Mouse (Mus musculus) frontal cortex, postnatal 25 days (tissue): ENCODE results near the gene Psmb1.
"Not testable (repeated sequence)": the region's sequence is repeated elsewhere in the genome, so short reads cannot be mapped to it uniquely, and the experiment has no call there.

Source experiments
- DNase-seq, 2 experiments: peaks; one replicate each; pipeline ENCODE4 v3.0.0; 2022; ENCODE audit warnings: low spot score in 2 of 2

Psmb1 gene

DNA sequence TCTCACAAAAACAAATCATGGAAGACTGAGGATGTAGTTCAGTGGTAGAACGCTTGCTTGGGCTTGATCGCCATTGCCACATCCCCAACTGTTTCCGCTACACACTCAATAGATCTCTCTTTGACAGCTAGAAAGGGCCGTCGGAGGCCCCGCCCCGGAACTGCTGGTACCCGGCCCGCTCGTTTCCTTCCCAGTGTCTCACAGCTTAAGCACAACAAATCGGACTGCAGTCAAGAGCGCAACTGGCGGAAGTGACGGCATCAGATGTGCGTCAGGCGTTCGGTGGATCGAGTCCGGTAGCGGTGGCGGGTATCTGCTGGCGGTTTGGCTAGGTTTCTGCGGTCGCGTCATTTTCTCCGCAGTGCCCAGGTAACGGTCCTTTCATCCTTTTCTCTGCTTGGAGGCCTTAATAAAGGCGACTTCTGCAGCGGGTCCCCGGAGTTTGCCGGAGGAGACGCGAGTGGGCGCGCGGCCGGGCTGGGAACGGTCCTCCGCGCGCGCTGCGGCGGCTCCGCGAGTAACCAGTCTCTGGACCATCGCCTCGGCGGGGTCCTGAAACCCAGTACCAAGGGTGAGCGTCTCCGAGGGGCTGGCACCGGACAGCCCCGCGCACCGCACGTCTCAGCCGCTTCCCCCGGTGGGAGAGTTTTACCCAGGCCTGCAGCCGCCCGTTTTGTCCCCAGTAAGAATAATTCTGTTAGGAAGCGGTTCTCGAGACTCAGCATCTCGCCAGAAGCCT lies at the start of gene Psmb1, which contains the start of gene Tbp:
Gene Psmb1, minus strand, starts transcription at position 96 of the 739 bp plus-strand sequence.
Gene Tbp, plus strand, starts transcription at position 233 of the 739 bp plus-strand sequence.
- DNase-seq, result peak; percentile 98

DNA sequence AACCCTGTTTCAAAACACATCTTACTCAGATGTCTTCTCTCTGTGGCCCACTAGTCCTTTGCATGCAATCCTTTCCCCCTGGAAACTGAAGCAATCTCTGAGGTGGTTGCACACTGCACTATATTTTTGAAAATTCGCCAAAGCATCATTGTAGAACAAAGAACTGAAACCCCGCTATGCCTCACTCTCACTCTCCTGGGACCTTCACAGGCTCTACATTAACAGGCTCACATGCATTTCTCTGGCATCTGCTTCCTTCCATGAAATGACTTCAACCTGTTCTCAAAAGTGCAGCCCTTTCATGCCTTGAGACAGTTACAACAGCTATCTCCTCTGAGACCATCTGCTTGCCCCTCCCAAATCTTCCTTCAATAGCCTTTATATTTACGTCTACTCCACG lies 46.9 kb upstream of the Psmb1 start:
- DNase-seq, result no peak

DNA sequence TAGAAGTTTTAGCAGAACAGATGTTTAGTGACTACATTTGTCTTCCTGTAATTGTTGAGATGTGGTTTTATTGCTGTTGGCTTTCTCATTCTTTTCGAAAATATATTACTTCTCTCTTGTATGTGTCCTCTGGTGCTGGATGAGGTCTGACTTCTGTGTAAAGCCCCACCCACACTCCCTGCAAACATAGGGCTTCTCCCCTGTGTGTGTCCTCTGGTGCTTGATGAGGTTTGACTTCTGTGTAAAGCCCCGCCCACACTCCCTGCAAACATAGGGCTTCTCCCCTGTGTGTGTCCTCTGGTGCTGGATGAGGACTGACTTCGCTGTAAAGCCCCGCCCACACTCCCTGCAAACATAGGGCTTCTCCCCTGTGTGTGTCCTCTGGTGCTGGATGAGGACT lies 44.3 kb upstream of the Psmb1 start:
- DNase-seq, result not testable (repeated sequence)

GRCm38 (mm10) chr17:15540309-15540708 lies 40.8 kb upstream of the Psmb1 start:
- DNase-seq, result no peak

DNA sequence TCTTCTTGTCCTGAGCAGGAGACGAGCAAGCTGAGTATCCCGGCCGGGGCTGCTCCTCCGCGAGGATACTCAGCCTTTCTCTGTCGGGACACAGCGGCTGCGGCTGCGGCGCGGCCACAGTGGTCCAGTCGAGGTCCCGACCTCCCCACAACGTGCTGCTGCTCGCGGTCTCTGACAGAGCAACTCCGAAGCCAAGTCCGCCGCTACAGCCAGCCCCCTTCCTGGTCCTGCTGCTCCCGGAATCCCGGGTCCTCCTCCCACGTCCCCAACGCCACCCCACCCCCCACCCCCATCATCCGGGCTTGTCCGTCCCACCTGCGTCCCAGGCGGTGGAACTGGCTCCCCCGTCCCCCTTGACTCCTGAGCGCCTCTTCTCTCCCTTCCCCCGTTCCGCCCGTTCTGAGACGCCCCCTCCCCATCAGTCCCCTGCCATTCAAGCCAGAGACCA lies 36.9 kb upstream of the Psmb1 start:
- no peak for DNase-seq

DNA sequence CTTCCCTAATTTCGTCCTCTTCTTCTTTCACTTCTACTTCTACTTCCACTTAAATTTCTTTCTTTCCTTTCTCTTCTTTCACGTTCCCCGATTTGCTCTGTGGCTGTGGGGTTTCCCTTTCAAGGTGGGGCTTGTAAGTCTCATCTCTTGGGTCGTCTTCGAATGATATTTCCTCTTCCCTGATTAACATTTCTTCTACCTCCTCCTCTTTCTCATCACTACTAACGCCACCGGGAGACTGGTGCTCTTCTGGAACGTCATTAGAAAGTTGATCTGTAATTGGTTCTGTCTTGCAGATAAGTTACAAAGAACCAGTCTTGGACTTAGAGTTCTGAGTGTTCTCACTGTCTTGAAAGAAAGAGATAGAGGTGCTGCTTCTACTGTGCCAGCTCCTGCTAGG lies 36.4 kb upstream of the Psmb1 start:
- DNase-seq, result no peak

DNA sequence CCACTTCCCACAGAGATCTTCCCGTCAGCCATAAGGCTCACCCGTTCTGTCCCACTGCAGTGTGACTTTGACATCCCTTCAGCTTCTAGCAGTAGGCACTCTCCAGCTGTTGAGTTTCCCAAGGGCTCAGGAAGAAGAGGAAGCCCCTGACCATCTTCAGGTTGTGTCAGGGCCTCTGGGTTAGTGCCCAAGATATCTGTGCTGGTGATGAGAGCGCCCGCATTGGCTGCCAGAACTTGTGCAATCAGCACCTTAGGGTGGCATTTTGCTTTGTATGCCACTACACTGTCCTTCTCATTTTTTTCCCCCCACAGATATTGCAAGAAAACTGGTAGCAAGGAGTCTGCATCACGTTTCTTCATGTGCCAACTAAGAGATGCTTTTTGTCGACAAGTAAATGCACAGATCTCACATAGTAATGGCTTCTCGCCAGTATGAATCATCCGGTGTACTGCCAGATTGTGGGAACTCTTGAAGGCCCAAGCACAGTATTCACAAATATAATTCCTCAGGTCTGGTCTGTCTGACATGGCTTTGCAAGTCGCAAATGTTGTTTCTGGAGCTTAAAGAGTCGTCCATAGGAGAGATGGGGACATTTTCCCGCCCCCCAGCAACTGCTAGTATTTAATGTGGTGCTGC lies 35.7 kb upstream of the Psmb1 start:
- no peak for DNase-seq

DNA sequence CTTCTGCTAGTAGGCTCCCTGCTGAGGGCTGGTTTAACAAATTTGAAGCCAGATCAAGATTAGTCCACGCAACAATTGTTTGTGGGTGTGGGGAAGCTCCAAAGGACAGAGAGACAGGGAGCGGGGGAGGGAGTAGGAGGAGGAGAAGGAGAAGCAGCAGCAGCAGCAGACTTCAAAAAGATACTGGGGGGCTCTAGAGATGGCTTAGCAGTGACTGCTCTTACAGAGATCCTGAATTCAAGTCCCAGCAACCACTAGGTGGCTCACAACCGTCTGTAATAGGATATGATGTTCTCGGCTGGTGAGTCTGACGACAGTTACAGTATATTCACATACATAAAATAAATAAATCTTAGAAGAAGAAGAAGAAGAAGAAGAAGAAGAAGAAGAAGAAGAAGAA lies 30.6 kb upstream of the Psmb1 start:
- no peak for DNase-seq

- DNase-seq, result no peak
These were observed 29.3 kb upstream of the Psmb1 start for GRCm38 (mm10) chr17:15528887-15529286.

GRCm38 (mm10) chr17:15527811-15528136 lies 28.2 kb upstream of the Psmb1 start:
- no peak for DNase-seq

GRCm38 (mm10) chr17:15526986-15527810 lies 27.6 kb upstream of the Psmb1 start, which contains the start of gene Pdcd2:
Pdcd2 (minus strand) TSS chr17:15527301.
- peak; percentile 81 to 87 for DNase-seq

GRCm38 (mm10) chr17:15526304-15526703 lies 26.8 kb upstream of the Psmb1 start:
- no peak for DNase-seq

DNA sequence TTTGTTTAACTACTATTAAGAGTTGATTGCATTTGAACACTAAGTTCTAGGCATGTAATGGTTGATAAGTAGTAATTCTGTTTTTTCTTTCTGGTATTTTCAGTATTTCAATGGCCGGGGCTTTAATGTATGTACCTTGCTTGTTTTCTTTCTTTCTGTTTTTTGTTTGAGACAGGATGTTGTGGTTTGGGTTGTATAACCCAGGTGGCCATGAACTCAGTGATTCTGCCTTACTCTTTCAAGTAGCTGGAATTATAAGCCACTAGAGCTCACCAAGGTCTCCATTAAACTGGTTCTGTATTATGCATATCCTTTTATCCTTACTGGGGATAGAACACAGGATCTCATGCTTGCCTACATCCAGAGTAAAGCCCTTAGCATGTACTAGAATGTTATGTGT lies 19.2 kb upstream of the Psmb1 start:
- no peak for DNase-seq

DNA sequence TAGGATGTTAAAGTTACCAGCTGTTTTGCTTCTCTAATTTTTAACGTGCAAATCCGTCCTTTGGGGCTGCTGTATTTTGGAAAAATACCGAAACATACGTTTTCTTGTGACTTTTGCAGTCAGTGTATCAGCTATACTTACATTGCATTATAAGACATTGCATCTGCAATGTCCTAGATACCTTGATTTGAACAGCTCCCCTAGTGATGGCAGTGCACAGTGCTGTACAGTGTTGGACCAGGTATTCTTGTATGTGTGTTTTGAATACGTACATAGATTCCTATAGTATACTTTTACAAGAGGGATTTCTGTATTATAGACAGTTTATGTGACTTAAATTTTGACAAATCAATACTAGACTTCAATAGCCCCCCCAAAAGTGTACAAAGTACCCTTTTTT lies 18.6 kb upstream of the Psmb1 start:
- DNase-seq, result no peak

DNA sequence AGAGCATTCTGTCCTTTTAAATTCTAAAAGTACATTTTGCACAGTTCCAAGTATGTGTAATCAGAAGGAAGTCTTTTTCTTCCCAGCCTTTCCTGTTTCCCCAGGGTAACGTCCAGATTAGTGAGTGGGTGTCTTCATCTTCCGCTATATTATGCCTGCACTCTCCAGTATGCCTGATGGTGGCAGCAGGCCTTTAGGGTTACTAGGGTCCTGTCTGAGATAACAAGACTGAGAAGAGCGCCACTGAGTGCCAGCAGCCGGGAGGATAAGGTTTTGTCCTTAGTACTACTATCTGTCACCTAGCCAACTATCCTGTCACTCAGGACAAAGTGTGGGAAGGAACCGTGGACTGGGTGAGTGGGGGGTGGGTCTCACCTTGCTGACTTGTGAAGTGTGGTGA lies 18.2 kb upstream of the Psmb1 start:
- DNase-seq, result no peak

GRCm38 (mm10) chr17:15510694-15511093 lies 11.1 kb upstream of the Psmb1 start:
- DNase-seq, result no peak

- DNase-seq, result no peak
These were observed 818 bp downstream of the Psmb1 start for GRCm38 (mm10) chr17:15498753-15499113.

- peak; percentile 93 for DNase-seq
These were observed 1.4 kb downstream of the Psmb1 start for GRCm38 (mm10) chr17:15497882-15498752.

DNA sequence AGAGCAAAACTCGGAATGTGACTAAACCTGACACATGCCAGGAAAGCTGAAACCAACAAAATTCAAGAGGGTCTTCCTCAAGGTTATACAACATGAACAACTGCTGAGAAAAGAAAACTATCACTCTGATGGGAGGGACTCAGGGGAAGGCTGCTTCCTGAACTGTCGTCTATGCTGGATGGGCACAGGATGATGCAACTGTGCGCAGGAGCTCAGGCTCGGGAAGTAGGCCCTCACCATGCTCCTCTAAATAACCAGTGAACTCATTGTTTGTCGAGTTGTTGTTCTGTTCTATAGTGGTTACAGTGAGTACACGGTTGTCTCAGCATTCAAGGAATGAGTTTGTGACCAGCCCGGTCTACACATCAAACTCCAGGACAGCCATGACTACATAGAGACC lies 9.0 kb downstream of the Psmb1 start:
- DNase-seq, result no peak

DNA sequence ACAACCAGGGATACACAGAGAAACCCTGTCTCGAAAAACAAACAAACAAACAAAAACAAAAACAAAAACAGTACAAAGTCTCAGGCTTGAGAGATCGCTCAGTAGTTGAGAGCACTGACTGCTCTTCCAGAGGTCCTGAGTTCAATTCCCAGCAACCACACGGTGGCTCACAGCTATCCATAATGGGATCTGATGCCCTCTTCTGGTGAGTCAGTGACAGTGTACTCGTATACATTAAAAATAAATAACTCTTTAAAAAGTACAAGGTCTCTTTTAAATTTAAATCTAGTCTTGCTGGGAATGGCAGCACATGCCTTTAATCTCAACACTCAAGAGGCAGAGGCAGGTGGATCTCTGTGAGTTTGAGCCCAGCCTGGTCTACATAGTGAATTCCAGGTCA lies 26.9 kb downstream of the Psmb1 start:
- no peak for DNase-seq

DNA sequence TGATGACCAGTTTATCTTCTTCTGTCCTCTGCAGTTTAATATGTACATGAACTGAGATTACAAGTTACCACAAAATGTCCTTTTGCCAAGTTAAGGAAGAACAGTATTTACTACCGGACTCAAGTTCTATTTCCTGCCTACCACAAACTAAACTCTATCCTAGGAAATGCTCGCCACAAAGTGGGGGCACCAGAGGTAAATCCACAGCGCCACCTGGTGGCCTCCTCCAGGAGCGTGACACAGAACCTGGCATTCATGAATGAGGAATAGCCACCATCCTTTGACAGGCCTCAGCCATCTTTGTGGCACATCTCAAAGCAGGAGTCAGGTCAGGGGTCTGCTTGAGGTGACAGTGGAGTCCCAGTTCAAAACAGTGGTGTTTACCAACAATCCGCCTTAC lies 31.9 kb downstream of the Psmb1 start:
- DNase-seq, result peak; percentile 51 to 52
